Mouse (Mus musculus): ENCODE data around the gene Mmgt1. TPM values are rescaled to one million over a fixed set of nuclear protein-coding genes. Genes with fewer than 3 reads are reported as not detected.

The Mmgt1 gene
- total and polyA plus RNA-seq, 2 experiments from 2014 or later = 39.5 to 61.9 TPM

DNA sequence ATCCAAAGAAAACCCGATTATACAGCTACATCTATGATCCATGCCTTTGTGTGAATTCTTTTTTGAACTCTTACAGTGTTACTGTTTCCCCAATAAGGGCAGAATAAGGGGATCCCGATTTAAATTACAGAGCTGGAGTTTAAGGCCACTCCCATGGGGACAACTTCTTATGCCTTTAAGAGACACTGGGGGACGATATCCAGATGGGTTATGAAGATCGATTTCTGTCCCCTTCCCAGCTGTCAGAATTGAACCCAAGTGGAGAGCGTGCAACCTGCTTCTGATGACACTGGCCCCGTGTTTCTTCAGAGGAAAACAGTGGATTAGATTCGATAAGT, 11.4 kb upstream of the Mmgt1 start:
- peak overlapping the region; percentile 55 for H3K4me2 ChIP-seq (ENCODE audit: low read depth, low read length)
- H3K4me1 ChIP-seq (ENCODE audit: insufficient read depth, low read length) = no peaks in the 10 kb centered on the region
- no peaks in the 10 kb centered on the region for H3K36me3 ChIP-seq (ENCODE audit: insufficient read depth, low read length)
- peak overlapping the region; percentile 67; the same call in 1 of the 2 replicates for H3K9ac ChIP-seq (replicated peaks; ENCODE audit: low read length)
- no peak for TF ChIP-seq CTCF (IDR thresholded peaks at IDR 0.05; ENCODE audit: low read depth)
- WGBS = 28% methylated on average over 7 of the region's 7 CpGs
- H3K27me3 ChIP-seq (ENCODE audit: insufficient read depth, low read length) = no peaks in the 10 kb centered on the region
- H3K9me3 ChIP-seq (ENCODE audit: low read length) = no peaks in the 10 kb centered on the region
- DNase-seq (ENCODE audit: low spot score) (no peak), ATAC-seq (no peak)
- H3K27ac ChIP-seq = peak overlapping the region; percentile 85; the same call in 1 of the 2 replicates
- peak overlapping the region; percentile 58 for H3K4me3 ChIP-seq (ENCODE audit: low read length)

DNA sequence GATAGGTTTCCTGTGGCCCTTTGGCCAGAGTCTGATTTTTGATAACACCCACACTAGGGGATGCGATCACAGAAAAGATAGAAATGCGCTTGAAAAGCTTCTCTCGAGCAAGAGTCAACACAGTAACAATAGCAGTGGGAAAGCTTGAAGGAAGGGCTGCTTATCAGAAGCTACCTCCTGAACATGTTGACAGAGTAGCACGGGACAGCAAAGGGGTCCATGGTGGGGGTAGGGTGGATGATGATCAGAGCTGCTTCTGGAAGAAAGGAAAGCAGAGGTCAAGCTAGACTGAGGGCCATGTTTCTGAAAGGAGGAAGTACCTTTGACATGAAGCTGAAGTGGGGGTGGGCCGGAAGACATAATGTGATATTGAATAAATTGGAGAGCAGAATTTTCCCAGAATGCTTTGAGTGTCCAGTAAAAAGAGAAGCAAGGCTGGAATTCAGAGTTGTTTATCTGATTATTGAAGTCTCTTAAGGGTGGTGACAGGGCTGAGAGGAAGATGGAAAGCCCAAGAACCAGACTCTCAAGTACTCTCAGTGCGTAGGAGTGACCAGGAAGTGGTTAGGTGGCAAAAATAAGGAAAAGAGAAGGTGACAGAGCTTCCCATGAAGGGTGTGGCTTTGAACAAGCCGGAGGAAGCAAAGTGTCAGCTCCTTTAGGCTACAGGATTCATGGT, 9.3 kb upstream of the Mmgt1 start:
- H3K4me3 ChIP-seq (ENCODE audit: low read length) = no peak overlapping the region
- H3K27me3 ChIP-seq (ENCODE audit: insufficient read depth, low read length) = no peaks in the 10 kb centered on the region
- WGBS = 78% methylated on average over 7 of the region's 7 CpGs
- H3K9ac ChIP-seq (replicated peaks; ENCODE audit: low read length) = no peak overlapping the region
- H3K36me3 ChIP-seq (ENCODE audit: insufficient read depth, low read length) = no peaks in the 10 kb centered on the region
- no peak for ATAC-seq
- no peaks in the 10 kb centered on the region for H3K9me3 ChIP-seq (ENCODE audit: low read length)
- H3K4me1 ChIP-seq (ENCODE audit: insufficient read depth, low read length) = no peaks in the 10 kb centered on the region
- no peak for DNase-seq (ENCODE audit: low spot score)
- TF ChIP-seq CTCF (IDR thresholded peaks at IDR 0.05; ENCODE audit: low read depth) = no peak
- no peak overlapping the region for H3K27ac ChIP-seq
- H3K4me2 ChIP-seq (ENCODE audit: low read depth, low read length) = no peak overlapping the region

DNA sequence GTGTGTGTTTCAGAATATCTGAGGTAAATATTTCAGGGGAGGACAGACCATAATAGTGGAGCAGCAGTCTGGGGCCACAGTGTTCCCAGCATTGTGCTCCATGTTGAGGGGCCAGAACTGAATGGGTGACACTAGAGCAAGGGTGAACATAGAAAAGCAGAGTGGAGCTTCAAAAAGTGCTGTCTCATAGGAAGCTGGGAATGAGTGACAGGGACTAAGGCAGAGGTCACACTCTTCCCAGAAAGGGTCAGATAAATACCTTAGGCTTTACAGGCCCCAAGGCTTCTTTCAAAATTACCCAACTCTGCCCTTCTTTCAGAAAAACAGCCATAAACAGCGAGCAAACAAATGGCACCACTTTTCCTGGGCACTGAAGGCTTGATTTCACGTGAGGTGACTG, 8.7 kb upstream of the Mmgt1 start:
- 70% methylated on average over 2 of the region's 2 CpGs for WGBS

DNA sequence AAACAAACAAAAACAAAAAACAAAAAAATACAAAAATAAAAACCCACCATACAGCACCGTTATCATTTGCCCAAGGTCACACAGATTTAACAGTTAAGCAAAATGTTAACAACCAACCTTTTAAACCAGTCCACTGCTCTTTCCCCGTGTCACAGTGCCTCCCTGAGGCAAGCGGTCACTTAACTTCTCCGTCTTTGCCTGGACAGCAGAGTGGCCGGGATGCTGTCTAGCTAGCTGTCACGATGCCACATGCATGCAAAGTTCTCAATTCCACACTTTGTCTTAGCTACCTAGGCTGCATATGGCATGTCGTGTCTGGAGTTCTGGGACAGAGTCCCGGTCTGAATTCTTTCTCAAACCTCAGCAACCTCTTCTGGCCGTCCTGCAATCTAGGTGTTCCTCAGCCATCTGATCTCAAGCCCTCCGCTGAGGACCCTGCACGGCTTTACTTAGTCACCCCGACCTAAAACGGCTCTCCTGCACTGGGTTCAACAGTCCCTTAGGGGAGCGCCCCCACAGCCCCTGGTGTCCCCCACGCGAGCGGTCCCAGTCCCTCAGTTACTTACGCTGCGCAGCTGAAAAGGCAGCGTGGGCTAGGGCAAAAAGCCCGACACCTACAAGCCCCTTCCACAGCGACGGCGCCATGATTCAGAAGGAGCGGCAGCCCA, 516 bp downstream of the Mmgt1 start:
- ATAC-seq = peak; percentile 68
- Histone ChIP-seq H3K9ac (replicated peaks; ENCODE audit: low read length) (peak overlapping the region; percentile 63), H3K4me1 (ENCODE audit: insufficient read depth, low read length) (no peaks in the 10 kb centered on the region), H3K36me3 (ENCODE audit: insufficient read depth, low read length) (no peaks in the 10 kb centered on the region), H3K9me3 (ENCODE audit: low read length) (no peaks in the 10 kb centered on the region), H3K4me2 (ENCODE audit: low read depth, low read length) (peak overlapping the region; percentile 54), H3K27me3 (ENCODE audit: insufficient read depth, low read length) (no peaks in the 10 kb centered on the region), H3K4me3 (ENCODE audit: low read length) (peak overlapping the region; percentile 63), H3K27ac (peak overlapping the region; percentile 84)
- WGBS = 33% methylated on average over 25 of the region's 25 CpGs
- peak; percentile 55 for DNase-seq (ENCODE audit: low spot score)
- TF ChIP-seq CTCF (IDR thresholded peaks at IDR 0.05; ENCODE audit: low read depth) = peak; percentile 53

More for the DNA sequence above, 8.7 kb upstream of the Mmgt1 start:
- no peak overlapping the region for H3K27ac ChIP-seq
- H3K9ac ChIP-seq (replicated peaks; ENCODE audit: low read length) = no peak overlapping the region
- no peaks in the 10 kb centered on the region for H3K9me3 ChIP-seq (ENCODE audit: low read length)
- no peak for DNase-seq (ENCODE audit: low spot score)
- TF ChIP-seq CTCF (IDR thresholded peaks at IDR 0.05; ENCODE audit: low read depth) = no peak
- no peaks in the 10 kb centered on the region for H3K27me3 ChIP-seq (ENCODE audit: insufficient read depth, low read length)
- H3K4me3 ChIP-seq (ENCODE audit: low read length) = no peak overlapping the region
- no peaks in the 10 kb centered on the region for H3K36me3 ChIP-seq (ENCODE audit: insufficient read depth, low read length)
- H3K4me2 ChIP-seq (ENCODE audit: low read depth, low read length) = no peak overlapping the region
- H3K4me1 ChIP-seq (ENCODE audit: insufficient read depth, low read length) = no peaks in the 10 kb centered on the region
- ATAC-seq = no peak

DNA sequence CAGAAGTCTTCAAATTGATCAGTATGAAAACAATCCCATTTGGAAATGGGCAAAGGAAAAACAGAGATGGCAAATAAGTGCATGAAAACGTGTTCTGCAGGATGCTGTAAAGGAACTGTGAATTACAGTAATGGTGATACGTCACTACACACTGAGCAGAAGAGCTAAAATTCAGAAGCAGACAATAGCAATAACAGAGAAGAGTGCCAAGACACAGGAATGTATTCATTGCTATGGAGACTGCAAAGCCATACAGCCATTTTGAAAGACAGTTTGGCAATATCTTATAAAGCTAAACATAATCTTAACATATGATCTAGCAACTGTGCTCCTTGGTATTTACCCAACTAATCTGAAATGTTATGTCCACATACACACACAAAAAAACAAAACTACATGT, 19.7 kb downstream of the Mmgt1 start:
- DNase-seq (ENCODE audit: low spot score) = no peak
- Histone ChIP-seq H3K9ac (replicated peaks; ENCODE audit: low read length) (no peak overlapping the region), H3K4me2 (ENCODE audit: low read depth, low read length) (no peak overlapping the region), H3K4me1 (ENCODE audit: insufficient read depth, low read length) (no peaks in the 10 kb centered on the region), H3K27ac (no peak overlapping the region), H3K36me3 (ENCODE audit: insufficient read depth, low read length) (no peaks in the 10 kb centered on the region), H3K4me3 (ENCODE audit: low read length) (no peak overlapping the region), H3K9me3 (ENCODE audit: low read length) (no peaks in the 10 kb centered on the region), H3K27me3 (ENCODE audit: insufficient read depth, low read length) (no peaks in the 10 kb centered on the region)
- no peak for TF ChIP-seq CTCF (IDR thresholded peaks at IDR 0.05; ENCODE audit: low read depth)
- WGBS = 60% methylated on average over 2 of the region's 2 CpGs
- ATAC-seq = no peak

DNA sequence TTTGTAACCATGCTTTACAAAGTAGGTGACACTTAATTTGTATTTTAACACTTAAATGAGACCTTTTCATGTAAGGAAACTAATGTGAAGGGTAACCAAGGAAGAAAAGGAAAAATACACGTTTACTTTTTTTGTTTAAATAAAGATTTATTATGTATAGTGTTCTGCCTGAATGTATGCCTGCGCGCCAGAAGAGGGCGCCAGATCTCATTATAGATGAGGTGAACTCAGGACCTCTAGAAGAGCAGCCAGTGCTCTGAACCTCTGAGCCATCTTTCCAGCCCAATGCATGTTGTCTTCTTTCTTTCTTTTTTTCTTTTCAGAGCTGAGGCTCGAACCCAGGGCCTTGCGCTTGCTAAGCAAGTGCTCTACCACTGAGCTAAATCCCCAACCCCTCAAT, 25.4 kb downstream of the Mmgt1 start:
- Histone ChIP-seq H3K4me2 (ENCODE audit: low read depth, low read length) (no peak overlapping the region), H3K4me3 (ENCODE audit: low read length) (no peak overlapping the region), H3K36me3 (ENCODE audit: insufficient read depth, low read length) (no peaks in the 10 kb centered on the region), H3K27me3 (ENCODE audit: insufficient read depth, low read length) (no peaks in the 10 kb centered on the region), H3K9ac (replicated peaks; ENCODE audit: low read length) (no peak overlapping the region), H3K27ac (no peak overlapping the region), H3K9me3 (ENCODE audit: low read length) (no peaks in the 10 kb centered on the region), H3K4me1 (ENCODE audit: insufficient read depth, low read length) (no peaks in the 10 kb centered on the region)
- TF ChIP-seq CTCF (IDR thresholded peaks at IDR 0.05; ENCODE audit: low read depth) = peak; percentile 38
- 27% methylated on average over 6 of the region's 6 CpGs for WGBS
- ATAC-seq (no peak), DNase-seq (ENCODE audit: low spot score) (no peak)

DNA sequence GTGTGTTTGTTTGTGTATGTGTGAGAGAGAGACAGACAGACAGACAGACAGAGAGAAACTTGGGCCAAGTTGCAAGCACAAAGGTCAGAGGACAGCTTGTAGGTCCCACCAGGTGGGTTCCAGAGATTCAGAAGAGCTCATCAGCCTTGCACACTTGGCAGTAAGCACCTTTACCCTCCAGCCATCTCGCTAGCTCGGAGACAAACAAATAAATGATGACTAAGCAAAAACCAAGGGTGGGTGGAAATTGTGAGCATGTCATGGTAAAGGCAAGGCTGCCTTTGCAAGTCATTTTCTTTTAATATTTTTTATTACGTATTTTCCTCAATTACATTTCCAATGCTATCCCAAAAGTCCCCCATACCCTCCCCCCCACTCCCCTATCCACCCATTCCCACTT, 44.3 kb downstream of the Mmgt1 start:
- TF ChIP-seq CTCF (IDR thresholded peaks at IDR 0.05; ENCODE audit: low read depth) = no peak
- Histone ChIP-seq H3K36me3 (ENCODE audit: insufficient read depth, low read length) (no peaks in the 10 kb centered on the region), H3K4me2 (ENCODE audit: low read depth, low read length) (no peak overlapping the region), H3K27ac (no peak overlapping the region), H3K4me3 (ENCODE audit: low read length) (no peak overlapping the region), H3K4me1 (ENCODE audit: insufficient read depth, low read length) (no peaks in the 10 kb centered on the region), H3K9me3 (ENCODE audit: low read length) (no peaks in the 10 kb centered on the region), H3K27me3 (ENCODE audit: insufficient read depth, low read length) (no peaks in the 10 kb centered on the region), H3K9ac (replicated peaks; ENCODE audit: low read length) (no peak overlapping the region)
- ATAC-seq = no peak
- 75% methylated on average over 3 of the region's 3 CpGs for WGBS
- no peak for DNase-seq (ENCODE audit: low spot score)
